In genomic region chr16:34081683-34082438, GRCm38 (mm10) we compare ENCODE assay signal across 8 mouse cellular contexts.
A peak's percentile ranks its signal among the peaks of the same experiment; 100 is the strongest.
DNase-seq lines count a peak whose midpoint lies in the region; ATAC-seq lines count a peak whose summit lies in the region.

No protein-coding gene starts in this region.

- 0 out of 2 replicates have a peak overlapping the region, but pooled peaks have one; percentile 32 for H3K27ac ChIP-seq in hindbrain, embryonic 15.5 days (replicated peaks)
- peak overlapping the region; percentile 18; the same call in 1 of the 2 replicates for H3K27ac ChIP-seq in liver, embryonic 13.5 days

- peaks cover 8% of the 10 kb centered on the region for H3K4me1 ChIP-seq in hindbrain, embryonic 15.5 days (replicated peaks)
- peaks cover 59% of the 10 kb centered on the region for H3K4me1 ChIP-seq in liver, embryonic 13.5 days (replicated peaks)

- no peaks in the 10 kb centered on the region for H3K9me3 ChIP-seq in hindbrain, embryonic 15.5 days
- no peaks in the 10 kb centered on the region for H3K9me3 ChIP-seq in liver, embryonic 13.5 days (replicated peaks)

- H3K4me2 ChIP-seq in hindbrain, embryonic 15.5 days, result no peak overlapping the region
- H3K4me2 ChIP-seq in liver, embryonic 13.5 days, result no peak overlapping the region

- H3K27me3 ChIP-seq in hindbrain, embryonic 15.5 days, result no peaks in the 10 kb centered on the region
- no peaks in the 10 kb centered on the region for H3K27me3 ChIP-seq in liver, embryonic 13.5 days

- peak; percentile 52; the same call in 1 of the 2 replicates for ATAC-seq in hindbrain, embryonic 15.5 days (ENCODE audit: low FRiP score, low read depth)
- ATAC-seq in liver, embryonic 13.5 days (ENCODE audit: low read depth), result peak; percentile 43; the same call in 1 of the 2 replicates

- 51% methylated on average over 19 of the region's 19 CpGs for WGBS in hindbrain, embryonic 15.5 days
- 65% methylated on average over 19 of the region's 19 CpGs for WGBS in liver, embryonic 13.5 days (ENCODE audit: insufficient replicate concordance)

- DNase-seq in kidney, adult 11 months, result peak; percentile 49
- DNase-seq in kidney, adult 18-20 months, result no peak
- DNase-seq in gastrocnemius, adult 18-20 months (ENCODE audit: low spot score), result peak; percentile 84
- no peak for DNase-seq in liver, embryonic 13.5 days
- no peak for DNase-seq in adrenal gland, adult 18-20 months (ENCODE audit: low spot score in 2 of 2)
- no peak for DNase-seq in cerebellum, adult 11-12 months
- no peak for DNase-seq in urinary bladder, postnatal 25 days (ENCODE audit: low spot score)

- H3K4me3 ChIP-seq in hindbrain, embryonic 15.5 days, result no peak overlapping the region
- no peak overlapping the region for H3K4me3 ChIP-seq in liver, embryonic 13.5 days (replicated peaks)

- no peaks in the 10 kb centered on the region for H3K36me3 ChIP-seq in hindbrain, embryonic 15.5 days
- H3K36me3 ChIP-seq in liver, embryonic 13.5 days, result no peaks in the 10 kb centered on the region

- H3K9ac ChIP-seq in hindbrain, embryonic 15.5 days, result no peak overlapping the region
- no peak overlapping the region for H3K9ac ChIP-seq in liver, embryonic 13.5 days

Comparison
In these comparisons a context has a peak if more than half of its experiments do, and no peak if none do; other contexts are left out.
1. DNase-seq: peak in kidney, adult 11 months (single experiment) and gastrocnemius, adult 18-20 months (single experiment); none in kidney, adult 18-20 months (single experiment), liver, embryonic 13.5 days (single experiment), adrenal gland, adult 18-20 months (0 of 2), cerebellum, adult 11-12 months (single experiment) and urinary bladder, postnatal 25 days (single experiment).